Mouse (Mus musculus) CH12.LX (cell line): ENCODE results near the gene Rtp2. TPM values are rescaled to one million over a fixed set of nuclear protein-coding genes. Genes with fewer than 3 reads are reported as not detected.

Experiments
- DNase-seq: peaks from one replicate; pipeline ENCODE4 v3.0.0-alpha.2; 2013; ENCODE audit errors: extremely low read depth
- H3K27ac ChIP-seq: 2 replicates; pipeline ENCODE4 v1.5.1; 2012; ENCODE audit warnings: low read depth, mild to moderate bottlenecking, control low read depth, moderate library complexity; ENCODE audit not compliant: insufficient read depth
- H3K27me3 ChIP-seq: replicated peaks from 2 replicates; pipeline ENCODE3; 2012; ENCODE audit warnings: inconsistent platforms
- H3K36me3 ChIP-seq, 2 experiments: replicated peaks in 1 of 2; 2 replicates each; pipeline versions ENCODE3 to v1.6.1; 2012; ENCODE audit warnings: inconsistent platforms in 1 of 2, low read length in 1 of 2, mild to moderate bottlenecking in 1 of 2, mixed read lengths in 1 of 2, moderate library complexity in 1 of 2; ENCODE audit not compliant: control insufficient read depth in 1 of 2, insufficient read depth in 1 of 2
- H3K4me1 ChIP-seq, 2 experiments: 2 replicates each; pipeline ENCODE4 v1.6.1; 2012; ENCODE audit warnings: inconsistent platforms in 1 of 2, moderate library complexity in 1 of 2; ENCODE audit not compliant: insufficient read depth in 2 of 2, control insufficient read depth in 1 of 2
- H3K4me2 ChIP-seq: 2 replicates; pipeline ENCODE4 v1.6.1; 2012; ENCODE audit warnings: low read depth, mild to moderate bottlenecking, control low read depth; ENCODE audit not compliant: poor library complexity, insufficient read depth, severe bottlenecking
- H3K4me3 ChIP-seq, 3 experiments: fragments of 150-350 bp in 1 of 3; sonication (generic) in 1 of 3; replicated peaks in 1 of 3; 2 replicates each; pipeline versions ENCODE3 to v1.5.1; 2011 to 2012; ENCODE audit warnings: low read depth in 2 of 3, low read length in 2 of 3, mild to moderate bottlenecking in 2 of 3, moderate library complexity in 2 of 3, control low read depth in 1 of 3, improper control_type of control experiment in 1 of 3, inconsistent platforms in 1 of 3, mixed read lengths in 1 of 3; ENCODE audit not compliant: poor library complexity in 1 of 3
- H3K79me2 ChIP-seq: replicated peaks from 2 replicates; pipeline ENCODE4 v1.6.1; 2012; ENCODE audit warnings: mild to moderate bottlenecking, moderate library complexity; ENCODE audit not compliant: control insufficient read depth, poor library complexity, insufficient read depth, severe bottlenecking; ENCODE audit errors: extremely low read depth
- H3K9ac ChIP-seq: 2 replicates; pipeline ENCODE4 v1.6.1; 2012; ENCODE audit warnings: low read depth, mild to moderate bottlenecking, control low read depth, moderate library complexity; ENCODE audit not compliant: insufficient read depth
- H3K9me3 ChIP-seq: replicated peaks from 2 replicates; pipeline ENCODE3; 2012; ENCODE audit warnings: low read length, inconsistent platforms, mixed read lengths
- CHD1 ChIP-seq: IDR thresholded peaks from 2 replicates; pipeline ENCODE4 v1.6.1; 2012; ENCODE audit warnings: low read depth, low read length, improper control_type of control experiment, inconsistent platforms
- CHD2 ChIP-seq: IDR thresholded peaks from 2 replicates; pipeline ENCODE4 v1.6.1; 2011; ENCODE audit warnings: low read length, improper control_type of control experiment
- EP300 ChIP-seq: IDR thresholded peaks from 2 replicates; pipeline ENCODE4 v1.6.1; 2011; ENCODE audit warnings: low read length, improper control_type of control experiment
- ETS1 ChIP-seq: conservative IDR thresholded peaks from 2 replicates; pipeline ENCODE4 v1.6.1; 2012; ENCODE audit warnings: low read depth, mild to moderate bottlenecking, inconsistent platforms, low read length, improper control_type of control experiment, moderate library complexity
- GABPA ChIP-seq: IDR thresholded peaks from 2 replicates; pipeline ENCODE4 v1.6.1; 2012; ENCODE audit warnings: low read depth, low read length, improper control_type of control experiment, inconsistent platforms; ENCODE audit not compliant: insufficient replicate concordance
- HCFC1 ChIP-seq: IDR thresholded peaks from 2 replicates; pipeline ENCODE4 v1.6.1; 2012; ENCODE audit warnings: low read depth, mild to moderate bottlenecking, inconsistent platforms, low read length, improper control_type of control experiment
- IRF4 ChIP-seq: IDR thresholded peaks from 2 replicates; pipeline ENCODE4 v1.6.1; 2014; ENCODE audit warnings: low read depth, mild to moderate bottlenecking, inconsistent platforms, low read length, improper control_type of control experiment
- JUN ChIP-seq: IDR thresholded peaks from 2 replicates; pipeline ENCODE4 v1.6.1; 2011; ENCODE audit warnings: low read depth, mild to moderate bottlenecking, low read length, improper control_type of control experiment, moderate library complexity; ENCODE audit not compliant: insufficient read depth
- JUND ChIP-seq: conservative IDR thresholded peaks from 2 replicates; pipeline ENCODE4 v1.6.1; 2011; ENCODE audit warnings: low read depth, low read length, improper control_type of control experiment
- KAT2A ChIP-seq: IDR thresholded peaks from 2 replicates; pipeline ENCODE4 v1.6.1; 2012; ENCODE audit warnings: low read length, improper control_type of control experiment, inconsistent platforms; ENCODE audit not compliant: insufficient replicate concordance
- MAX ChIP-seq: IDR thresholded peaks from 2 replicates; pipeline ENCODE4 v1.6.1; 2011; ENCODE audit warnings: low read length, improper control_type of control experiment
- MAZ ChIP-seq: IDR thresholded peaks from 2 replicates; pipeline ENCODE4 v1.6.1; 2012; ENCODE audit warnings: low read depth, mild to moderate bottlenecking, inconsistent platforms, low read length, improper control_type of control experiment, moderate library complexity
- MEF2A ChIP-seq: IDR thresholded peaks from 2 replicates; pipeline ENCODE4 v1.6.1; 2014; ENCODE audit warnings: low read depth, mild to moderate bottlenecking, inconsistent platforms, low read length, improper control_type of control experiment, borderline replicate concordance
- MXI1 ChIP-seq: IDR thresholded peaks from 2 replicates; pipeline ENCODE4 v1.6.1; 2011; ENCODE audit warnings: mild to moderate bottlenecking, low read depth, low read length, improper control_type of control experiment
- MYC ChIP-seq: IDR thresholded peaks from 2 replicates; pipeline ENCODE4 v1.6.1; 2011; ENCODE audit warnings: low read depth, mild to moderate bottlenecking, improper control_type of control experiment, low read length
- NELFE ChIP-seq: IDR thresholded peaks from 2 replicates; pipeline ENCODE4 v1.6.1; 2011; ENCODE audit warnings: low read depth, low read length, improper control_type of control experiment
- NRF1 ChIP-seq: IDR thresholded peaks from 2 replicates; pipeline ENCODE4 v1.6.1; 2014; ENCODE audit warnings: low read depth, mild to moderate bottlenecking, inconsistent platforms, low read length, improper control_type of control experiment, moderate library complexity
- PAX5 ChIP-seq: IDR thresholded peaks from 2 replicates; pipeline ENCODE4 v1.6.1; 2012; ENCODE audit warnings: low read length, inconsistent platforms, mixed read lengths
- POLR2A ChIP-seq: IDR thresholded peaks from 2 replicates; pipeline ENCODE4 v1.6.1; 2011; ENCODE audit warnings: low read depth, mild to moderate bottlenecking, improper control_type of control experiment, low read length
- RAD21 ChIP-seq: IDR thresholded peaks from 2 replicates; pipeline ENCODE4 v1.6.1; 2011; ENCODE audit warnings: low read depth, mild to moderate bottlenecking, low read length, improper control_type of control experiment, moderate library complexity
- RCOR1 ChIP-seq: conservative IDR thresholded peaks from 2 replicates; pipeline ENCODE4 v1.6.1; 2012; ENCODE audit warnings: low read depth, mild to moderate bottlenecking, inconsistent platforms, low read length, improper control_type of control experiment
- SIN3A ChIP-seq: IDR thresholded peaks from 2 replicates; pipeline ENCODE4 v1.6.1; 2012; ENCODE audit warnings: low read length, improper control_type of control experiment, inconsistent platforms
- SMC3 ChIP-seq: IDR thresholded peaks from 2 replicates; pipeline ENCODE4 v1.6.1; 2011; ENCODE audit warnings: low read depth, low read length, improper control_type of control experiment
- USF1 ChIP-seq: IDR thresholded peaks from 2 replicates; pipeline ENCODE4 v1.6.1; 2014; ENCODE audit warnings: low read depth, mild to moderate bottlenecking, inconsistent platforms, low read length, improper control_type of control experiment
- USF2 ChIP-seq: conservative IDR thresholded peaks from 2 replicates; pipeline ENCODE4 v1.6.1; 2011; ENCODE audit warnings: low read depth, low read length, improper control_type of control experiment
- ZMIZ1 ChIP-seq: IDR thresholded peaks from 2 replicates; pipeline ENCODE4 v1.6.1; 2012; ENCODE audit warnings: low read depth, mild to moderate bottlenecking, inconsistent platforms, low read length, improper control_type of control experiment
- ZNF384 ChIP-seq: IDR thresholded peaks from 2 replicates; pipeline ENCODE4 v1.6.1; 2012; ENCODE audit warnings: low read depth, low read length, improper control_type of control experiment, inconsistent platforms
- dilution Hi-C: fragments of 300-500 bp; cut with MboI; formaldehyde crosslinking; loops from 2 replicates; pipeline ENCODE4 v1.14.3; 2020; ENCODE audit warnings: low sequenced_read_pairs; ENCODE audit not compliant: extremely low pct_unique_long_range_greater_than_20kb, extremely low pct_ligation_motif_present
- in situ Hi-C: fragments of 300-500 bp; cut with MboI; formaldehyde crosslinking; loops from 3 replicates; pipeline ENCODE4 v1.14.3; 2019; ENCODE audit warnings: low sequenced_read_pairs, low pct_ligation_motif_present, low pct_unique_long_range_greater_than_20kb, mixed read lengths
- polyA plus RNA-seq: library from polyadenylated mRNA; unstranded; fragments of >175 nt; gene quantifications from 2 replicates; pipeline ENCODE4 v1.2.1, GENCODE M21; 2012; ENCODE audit warnings: low read depth; ENCODE audit not compliant: insufficient read length
- total RNA-seq, 2 experiments: library from RNA; depleted of rRNA; stranded (reverse); fragments of 300-350 nt in 1 of 2; fragments of >200 nt in 1 of 2; gene quantifications; 2 replicates each; pipeline ENCODE4 v1.2.3; 2012 to 2014

Gene Rtp2
- total and polyA plus RNA-seq, 3 experiments: not detected

DNA sequence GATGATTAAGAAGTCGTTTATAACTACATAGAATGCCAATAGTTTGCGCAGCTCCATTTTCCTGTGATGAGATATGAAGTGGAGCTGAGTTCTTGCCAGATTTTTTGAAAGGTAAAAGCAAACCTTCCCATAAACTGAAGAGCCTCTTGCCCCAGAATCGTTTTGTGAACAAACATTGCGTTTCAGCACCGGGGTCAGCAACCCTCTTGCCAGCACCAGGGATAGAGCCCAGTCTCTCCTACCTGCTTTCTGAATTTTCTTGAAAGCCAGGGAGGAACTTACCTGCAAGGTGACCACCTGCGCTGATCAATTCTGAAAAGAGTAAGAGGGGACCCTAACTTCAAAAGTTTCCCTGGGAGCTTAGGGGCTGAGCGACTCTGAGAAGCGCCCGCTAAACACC is 42.0 kb downstream of the Rtp2 start:
- H3K27ac ChIP-seq: no peak overlapping the region
- no peaks in the 10 kb centered on the region for H3K9me3 ChIP-seq
- dilution Hi-C loops (no loop called here), in situ Hi-C loops (no loop called here)
- no peak overlapping the region for H3K4me2 ChIP-seq
- no peaks in the 10 kb centered on the region for H3K4me1 ChIP-seq
- no peaks in the 10 kb centered on the region for H3K36me3 ChIP-seq
- DNase-seq: no peak
- no peak overlapping the region for H3K4me3 ChIP-seq
- no peak overlapping the region for H3K9ac ChIP-seq
- no peaks in the 10 kb centered on the region for H3K79me2 ChIP-seq
- TF ChIP-seq CHD2 (no peak), HCFC1 (no peak), POLR2A (no peak), PAX5 (no peak), CHD1 (no peak), USF2 (no peak), MXI1 (no peak), MAZ (no peak), IRF4 (no peak), NRF1 (no peak), MEF2A (no peak), NELFE (no peak), ZMIZ1 (no peak), ZNF384 (no peak), RAD21 (no peak), SMC3 (no peak), MAX (no peak), EP300 (no peak), KAT2A (no peak), RCOR1 (no peak)
- peaks cover 44% of the 10 kb centered on the region for H3K27me3 ChIP-seq

DNA sequence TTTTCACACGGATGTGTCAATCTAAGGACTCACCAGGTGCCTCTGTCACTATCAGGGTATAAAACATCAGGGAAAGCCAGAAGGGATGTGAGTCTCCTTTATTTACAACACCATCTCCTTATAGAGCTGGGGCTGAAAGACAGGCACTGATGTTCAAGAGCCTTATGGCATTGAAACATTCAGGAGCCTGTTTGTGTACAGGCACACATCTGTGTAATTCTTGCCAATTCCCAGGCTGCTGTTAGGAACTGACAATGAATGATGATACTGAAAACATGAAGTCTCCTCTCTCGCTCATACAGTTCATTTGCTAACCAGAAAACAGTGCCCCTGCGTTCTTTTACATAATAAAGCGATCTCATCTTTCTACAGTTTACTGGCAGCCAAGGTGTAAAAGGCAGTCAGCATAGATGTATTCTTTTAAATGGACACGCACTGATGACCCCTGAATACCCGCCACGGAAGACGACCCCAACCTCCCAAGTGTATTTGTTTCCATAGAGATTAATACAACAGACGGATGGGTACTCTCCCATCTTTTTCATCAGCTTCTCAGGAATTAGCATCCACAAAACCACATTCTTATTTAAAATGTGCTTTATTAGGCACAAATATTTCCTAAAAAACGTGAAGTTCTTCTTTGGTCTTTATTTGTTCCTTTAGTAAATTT is 44.1 kb downstream of the Rtp2 start:
- H3K4me1 ChIP-seq: no peaks in the 10 kb centered on the region
- H3K79me2 ChIP-seq: no peaks in the 10 kb centered on the region
- H3K4me3 ChIP-seq: no peak overlapping the region
- H3K27me3 ChIP-seq: peaks cover 43% of the 10 kb centered on the region
- H3K9ac ChIP-seq: no peak overlapping the region
- no peak overlapping the region for H3K27ac ChIP-seq
- DNase-seq: no peak
- H3K9me3 ChIP-seq: no peaks in the 10 kb centered on the region
- no peaks in the 10 kb centered on the region for H3K36me3 ChIP-seq
- dilution Hi-C loops: no loop called here
- in situ Hi-C loops: no loop called here
- TF ChIP-seq CHD2: no peak
- TF ChIP-seq IRF4: no peak
- no peak for TF ChIP-seq HCFC1
- no peak for TF ChIP-seq KAT2A
- TF ChIP-seq USF2: no peak
- TF ChIP-seq SIN3A: no peak
- TF ChIP-seq MYC: no peak
- TF ChIP-seq JUND: no peak
- TF ChIP-seq ETS1: no peak
- no peak for TF ChIP-seq MEF2A
- TF ChIP-seq JUN: no peak
- no peak for TF ChIP-seq POLR2A
- TF ChIP-seq GABPA: no peak
- no peak for TF ChIP-seq USF1
- H3K4me2 ChIP-seq: no peak overlapping the region
